Mouse (Mus musculus) frontal cortex, adult (tissue): Measurements from ENCODE around the gene Opalin.
A peak's percentile ranks its signal among the peaks of the same experiment; 100 is the strongest.

Experiments used
- ATAC-seq: cut with Nextera tagmentation; 2 replicates; pipeline ENCODE4 v1.9.2; 2017; ENCODE audit warnings: mild to moderate bottlenecking, moderate library complexity, mixed read lengths; ENCODE audit not compliant: low TSS enrichment

The Opalin gene

DNA sequence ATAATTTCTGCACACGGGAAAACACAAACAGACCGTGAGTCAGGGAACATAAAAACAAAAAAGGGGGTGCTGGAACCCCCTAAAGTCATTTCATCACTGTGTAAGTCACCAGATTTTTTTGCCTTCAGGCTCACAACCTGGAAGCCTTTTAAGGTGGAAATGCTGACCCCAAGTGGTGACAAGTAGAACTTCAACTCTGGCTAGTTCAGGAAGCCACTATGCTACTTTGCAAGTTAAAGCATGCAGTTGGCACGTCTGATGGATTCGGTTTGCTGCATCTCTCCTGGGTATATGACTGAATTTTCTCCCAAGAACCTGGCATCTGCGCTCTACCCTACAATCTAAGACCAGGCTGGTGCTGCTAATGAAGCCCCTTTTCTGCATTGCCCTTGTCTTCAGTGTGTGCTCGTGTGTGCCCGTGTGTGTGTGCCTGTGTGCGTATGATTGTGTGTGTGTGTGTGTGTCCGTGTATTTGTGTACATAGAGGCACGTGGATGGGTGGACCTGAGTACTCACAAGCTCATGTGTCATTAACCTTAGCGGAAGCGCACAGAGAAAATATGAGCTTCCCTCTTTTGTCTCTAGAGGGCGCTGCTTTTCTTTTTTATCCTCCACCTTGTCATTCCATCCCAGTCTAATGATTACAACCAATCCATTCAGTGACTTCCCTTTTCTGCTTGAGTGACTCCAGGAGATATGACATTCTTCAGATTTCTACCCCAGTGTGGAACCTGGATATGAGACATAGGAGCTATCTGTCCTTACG lies 60.8 kb downstream of the Opalin start:
- peak; percentile 83 for ATAC-seq

DNA sequence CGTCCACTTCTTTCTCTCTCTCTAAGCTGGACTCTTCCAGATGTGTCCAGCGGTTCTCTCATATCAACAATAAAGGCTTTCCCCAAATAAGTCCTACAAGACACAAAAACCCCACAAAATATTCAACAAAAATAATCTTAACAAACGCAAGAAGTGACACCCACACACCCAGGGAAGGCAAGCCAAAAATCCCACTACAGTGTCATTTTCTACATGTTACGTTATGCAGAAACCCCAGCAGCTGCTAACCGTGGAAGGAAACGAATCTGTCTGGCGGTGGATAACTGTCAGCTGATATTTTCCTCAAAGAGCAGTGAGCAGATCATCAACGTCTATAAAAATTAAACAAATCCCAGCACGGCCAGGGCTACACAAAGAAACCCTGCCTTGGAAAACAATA lies 62.9 kb downstream of the Opalin start:
- no peak for ATAC-seq

DNA sequence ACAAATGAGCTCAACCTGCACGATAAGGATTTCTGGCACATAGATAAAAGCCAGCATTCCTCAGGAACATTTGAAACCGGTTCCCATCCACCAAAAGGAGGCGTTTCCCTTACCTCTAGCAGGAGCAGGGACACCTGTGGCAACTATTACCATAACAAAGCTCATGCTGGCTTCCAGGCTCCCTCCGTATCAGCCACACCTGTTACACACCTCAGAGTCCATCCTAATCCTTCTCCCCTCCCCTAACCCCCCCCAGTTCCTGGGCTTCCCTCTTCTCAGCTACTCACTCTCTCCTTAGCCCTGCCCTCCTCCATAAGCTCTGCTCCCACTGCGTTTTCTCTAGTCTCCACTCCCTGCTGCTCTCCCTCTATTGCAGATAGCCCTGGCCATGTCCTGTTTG lies 63.3 kb downstream of the Opalin start:
- peak; percentile 38 for ATAC-seq
